Mouse (Mus musculus) heart, postnatal 14 days (tissue): ENCODE results near the gene P2rx6. TPM values are rescaled to one million over a fixed set of nuclear protein-coding genes. Genes with fewer than 3 reads are reported as not detected.

Source experiments
- DNase-seq, 2 experiments: peaks; one replicate each; pipeline ENCODE4 v3.0.0; 2021 to 2022
- intact Hi-C: fragments of 180-260 bp; cut with DNase I; formaldehyde crosslinking; loops from one replicate; pipeline ENCODE4 v1.15.1; 2025
- total RNA-seq, 2 experiments: library from RNA; stranded (reverse); gene quantifications; 2 replicates each; pipeline ENCODE4 v1.2.3; 2021

The P2rx6 gene
- total RNA-seq, 2 experiments from 2014 or later = 0.54 to 0.84 TPM

DNA sequence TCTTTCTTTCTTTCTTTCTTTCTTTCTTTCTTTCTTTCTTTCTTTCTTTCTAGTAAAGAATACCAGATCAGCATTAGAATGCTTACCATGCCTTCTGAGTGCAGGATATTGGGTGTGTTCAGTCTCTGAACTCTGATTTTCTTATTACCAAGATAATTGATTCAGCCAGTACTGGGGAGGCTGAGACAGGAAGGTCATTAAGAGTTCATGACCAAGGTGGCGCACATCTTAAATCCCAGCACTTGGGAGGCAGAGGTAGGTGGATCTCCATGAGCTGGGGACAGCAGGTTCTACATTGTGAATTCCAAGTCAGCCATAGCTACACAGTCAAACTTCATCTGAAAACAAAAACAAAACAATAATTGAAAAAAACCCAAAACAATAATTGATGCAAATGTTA lies 60.3 kb downstream of the P2rx6 start:
- DNase-seq = no peak
- intact Hi-C loops = no loop called here

DNA sequence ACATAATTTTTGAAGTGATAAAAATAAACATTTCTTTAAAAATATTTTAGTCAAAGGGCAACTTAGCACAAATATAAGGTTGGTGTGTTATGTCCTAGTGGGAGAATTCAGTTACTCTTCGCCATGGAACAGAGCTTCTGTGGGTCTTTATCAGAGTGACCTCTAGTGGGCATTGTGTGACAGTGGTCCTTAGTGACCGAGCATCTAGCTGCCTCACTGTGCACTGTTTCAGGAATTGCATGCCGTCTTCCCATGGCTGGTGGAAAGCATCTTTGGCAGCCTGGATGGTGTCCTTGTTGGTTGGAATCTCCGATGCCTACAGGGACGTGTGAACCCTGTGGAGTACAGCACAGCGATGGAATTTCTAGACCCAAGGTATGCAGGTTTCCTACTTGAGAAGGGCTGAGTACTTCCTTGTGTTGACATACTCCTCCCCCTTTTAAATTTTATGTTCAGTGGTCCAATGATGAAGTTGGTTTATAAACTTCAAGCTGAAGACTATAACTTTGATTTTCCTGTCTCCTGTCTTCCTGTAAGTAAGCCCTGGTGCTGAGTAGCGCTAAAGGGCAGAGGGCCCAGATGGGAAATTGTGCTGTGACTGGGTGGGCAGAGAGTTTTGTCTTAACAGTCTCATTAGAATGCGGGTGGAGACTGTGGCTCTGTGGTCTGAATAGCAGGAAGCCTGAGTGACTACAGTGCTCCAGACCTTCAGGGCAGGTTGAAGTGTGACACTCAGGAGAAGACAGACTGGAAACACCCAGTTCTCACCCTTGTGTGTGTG lies 64.0 kb downstream of the P2rx6 start:
- intact Hi-C loops = no loop called here
- DNase-seq = no peak

DNA sequence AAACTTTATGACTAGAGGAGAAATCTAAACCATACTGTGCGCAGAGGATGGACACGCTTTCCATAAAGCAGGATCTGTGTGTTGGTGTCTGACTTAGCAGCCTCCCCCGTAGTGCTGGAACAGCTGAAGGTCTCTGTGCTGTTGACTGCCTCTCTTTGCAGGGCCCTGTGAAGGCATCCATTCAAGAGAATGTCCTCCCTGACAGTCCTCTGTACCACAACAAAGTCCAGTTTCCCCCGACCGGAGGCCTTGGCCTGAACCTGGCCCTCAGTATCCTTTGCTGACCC lies 64.5 kb downstream of the P2rx6 start:
- intact Hi-C loops = no loop called here
- no peak for DNase-seq

Other genes with a start within 250 kb of the P2rx6 start
- gene Serpind1, start 230.5 kb upstream of the P2rx6 start, total RNA-seq = 1 to 10 TPM; 2.1 to 2.2 TPM
- gene Snap29, start 155.9 kb upstream of the P2rx6 start, total RNA-seq = 10 to 100 TPM; 15.8 to 16.5 TPM
- 10 to 100 TPM; 52.7 to 54.3 TPM for gene Pi4ka, start 155.6 kb upstream of the P2rx6 start, total RNA-seq
- 10 to 100 TPM; 25.2 to 28.9 TPM for gene Crkl, start 109.9 kb upstream of the P2rx6 start, total RNA-seq
- gene Aifm3, start 72.3 kb upstream of the P2rx6 start, total RNA-seq = under 1 TPM; 0.19 to 0.24 TPM
- 10 to 100 TPM; 39.4 to 42.8 TPM for gene Lztr1, start 53.2 kb upstream of the P2rx6 start, total RNA-seq
- gene Thap7, start 30.7 kb upstream of the P2rx6 start, total RNA-seq = 10 to 100 TPM; 14.3 to 14.7 TPM
- gene Lrrc74b, start 638 bp upstream of the P2rx6 start, total RNA-seq = under 1 TPM; 0.15 to 0.24 TPM
- gene Slc7a4, start 21.3 kb downstream of the P2rx6 start, total RNA-seq = 1 to 10 TPM; 1.6 to 1.8 TPM
- 10 to 100 TPM; 18.7 to 21.2 TPM for gene Smpd4, start 57.5 kb downstream of the P2rx6 start, total RNA-seq
- gene Ccdc74a, start 84.6 kb downstream of the P2rx6 start, total RNA-seq = 1 to 10 TPM in 1 of 2 experiments, under 1 TPM in 1; 0.72 to 1.2 TPM
- 10 to 100 TPM; 31.6 to 32.4 TPM for gene Med15, start 171.0 kb downstream of the P2rx6 start, total RNA-seq
- gene Klhl22, start 197.7 kb downstream of the P2rx6 start, total RNA-seq = 10 to 100 TPM; 18.2 to 21.7 TPM
- 10 to 100 TPM in 1 of 2 experiments, 1 to 10 TPM in 1; 9.8 to 10.2 TPM for gene Scarf2, start 235.4 kb downstream of the P2rx6 start, total RNA-seq